Mouse (Mus musculus) gastrocnemius, postnatal 25 days (tissue): ENCODE data around the gene Pvalb. TPM values are rescaled to one million over a fixed set of nuclear protein-coding genes. Genes with fewer than 3 reads are reported as not detected.

ENCODE experiments used
- DNase-seq: peaks from one replicate; pipeline ENCODE4 v3.0.0; 2022
- total RNA-seq, 2 experiments: library from RNA; stranded (reverse); gene quantifications; 1 replicate in 1 of 2; 2 replicates in 1 of 2; pipeline ENCODE4 v1.2.3; 2021

Pvalb gene
- total RNA-seq, 2 experiments from 2014 or later, result 18,412 to 20,409 TPM

- DNase-seq, result peak; percentile 65
These were observed 10.9 kb downstream of the Pvalb start for GRCm38 (mm10) chr15:78195096-78195880.

DNA sequence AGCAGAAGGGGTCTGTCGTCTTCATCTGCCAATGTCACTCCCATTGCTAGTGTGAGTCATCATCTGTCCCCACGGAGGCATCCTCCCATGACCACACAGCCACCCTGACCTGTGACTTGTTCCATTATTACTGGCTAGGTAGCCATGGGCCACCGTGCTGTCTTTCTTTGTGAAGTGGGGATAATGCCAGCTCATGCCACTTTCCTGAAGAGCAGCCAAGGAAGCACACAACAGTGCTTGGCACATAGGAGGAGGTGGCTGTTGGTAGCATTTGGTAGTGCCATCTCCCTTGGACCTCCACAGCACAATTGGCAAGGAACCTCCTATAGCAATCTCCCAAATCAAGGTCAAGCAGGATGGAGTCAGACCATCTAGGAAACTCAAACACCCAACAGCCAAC lies 11.9 kb downstream of the Pvalb start:
- DNase-seq, result no peak

DNA sequence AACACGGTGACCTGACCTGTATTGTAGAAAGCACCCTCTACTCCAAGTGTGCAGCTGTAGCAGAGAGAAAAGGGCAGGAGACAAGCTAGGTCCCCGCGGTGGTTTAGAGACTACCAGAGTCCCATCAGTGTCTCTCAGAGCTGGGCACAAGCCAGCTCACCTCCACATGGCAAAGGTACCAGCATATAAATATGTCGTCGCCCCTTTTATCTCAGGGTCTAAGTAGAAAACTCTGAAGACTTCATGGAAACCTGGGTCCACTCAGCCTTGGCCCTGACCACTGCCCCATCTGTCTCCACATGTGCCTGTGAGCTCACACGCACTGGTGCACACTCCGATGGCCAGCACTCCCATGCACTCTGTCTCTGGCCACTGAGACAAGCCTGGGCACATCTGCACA lies 16.6 kb downstream of the Pvalb start:
- DNase-seq, result no peak

DNA sequence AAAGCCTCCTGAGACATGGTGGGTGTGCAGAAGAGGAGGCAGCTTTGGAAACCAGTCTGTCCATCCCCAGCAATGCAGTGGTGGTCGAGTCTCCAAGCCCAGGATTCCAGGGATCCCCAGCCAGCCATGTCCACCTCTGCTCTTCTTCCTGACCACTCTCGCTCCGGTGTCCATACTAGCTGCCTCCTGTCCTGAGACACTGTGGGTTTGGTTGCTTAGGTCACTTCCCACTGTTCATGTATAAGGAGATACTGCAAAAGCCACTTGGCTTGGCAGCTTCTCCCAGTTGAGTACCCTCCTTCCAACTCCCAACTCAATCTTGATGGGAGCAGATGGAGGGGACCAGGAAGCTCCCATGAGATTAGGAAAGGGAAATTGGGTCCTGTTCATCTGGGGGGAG lies 17.7 kb downstream of the Pvalb start:
- no peak for DNase-seq

DNA sequence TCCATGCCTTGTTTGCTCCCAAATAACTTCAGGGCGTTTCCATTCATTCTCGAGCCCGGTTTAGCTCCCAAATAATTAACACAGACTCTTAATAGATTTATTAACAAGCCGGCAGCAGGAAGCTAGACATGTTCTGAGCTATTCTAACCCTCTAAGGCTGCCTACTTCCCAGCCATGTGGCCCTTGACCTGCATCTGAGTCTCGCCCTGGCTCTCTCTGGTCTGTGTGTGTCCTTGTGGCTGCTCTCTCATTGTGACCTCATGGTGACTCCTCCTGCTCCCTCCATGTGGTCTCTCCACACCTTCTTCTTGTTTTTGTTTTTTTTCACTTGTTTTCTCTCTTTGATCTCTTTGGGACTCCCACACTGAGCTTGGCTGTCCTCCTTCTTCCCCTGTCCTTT lies 19.3 kb downstream of the Pvalb start:
- no peak for DNase-seq

GRCm38 (mm10) chr15:78185609-78186008 lies 20.6 kb downstream of the Pvalb start:
- DNase-seq, result no peak

DNA sequence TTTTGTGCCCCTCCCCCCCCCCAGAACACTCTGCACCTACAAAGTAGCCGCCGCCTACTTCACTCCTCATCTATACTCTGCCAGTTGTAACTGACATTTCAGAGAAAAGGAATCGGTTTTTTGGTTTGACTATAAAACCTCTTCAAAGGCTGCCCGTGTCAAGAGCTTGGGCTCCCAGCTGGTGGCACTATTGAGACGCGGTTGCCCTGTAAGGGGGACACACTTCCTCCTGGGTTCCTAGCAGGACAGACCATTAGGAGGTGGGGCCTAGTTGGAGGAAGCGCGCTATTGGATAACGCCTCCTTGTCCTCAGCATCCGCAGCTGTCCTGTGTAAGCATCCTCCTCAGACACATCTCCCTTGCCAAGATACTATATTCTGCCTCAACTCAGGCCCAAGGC lies 21.3 kb downstream of the Pvalb start:
- no peak for DNase-seq

GRCm38 (mm10) chr15:78181701-78182405 lies 24.3 kb downstream of the Pvalb start:
- DNase-seq, result no peak

- no peak for DNase-seq
These were observed 26.4 kb downstream of the Pvalb start for GRCm38 (mm10) chr15:78179775-78180174.

- DNase-seq, result peak; percentile 55
These were observed 27.8 kb downstream of the Pvalb start for GRCm38 (mm10) chr15:78178397-78178796.

- DNase-seq, result no peak
These were observed 28.9 kb downstream of the Pvalb start for GRCm38 (mm10) chr15:78177257-78177656.

DNA sequence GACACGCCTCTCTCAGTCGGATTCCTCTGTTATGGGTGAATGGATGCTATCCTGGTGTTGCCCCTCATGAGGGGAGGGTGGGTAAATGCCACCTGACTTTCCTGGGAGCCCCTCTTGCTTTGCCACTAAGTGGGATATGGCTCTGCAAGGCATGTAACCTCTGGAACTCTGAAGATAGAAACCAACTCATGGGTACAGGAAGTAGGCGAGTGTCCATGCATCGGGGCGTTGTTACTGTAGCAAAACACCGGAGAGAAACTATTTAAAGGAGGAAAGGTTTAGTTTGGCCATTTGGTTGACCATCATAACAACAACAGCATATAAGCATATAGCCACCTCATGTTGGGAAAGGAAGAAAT lies 31.3 kb downstream of the Pvalb start:
- no peak for DNase-seq

- peak; percentile 99 for DNase-seq
These were observed 32.0 kb downstream of the Pvalb start, which contains the start of gene Ift27 for GRCm38 (mm10) chr15:78173972-78174886. TSS of gene Ift27 (minus strand) at chr15:78174107.

GRCm38 (mm10) chr15:78172899-78173817 lies 33.0 kb downstream of the Pvalb start:
- no peak for DNase-seq

DNA sequence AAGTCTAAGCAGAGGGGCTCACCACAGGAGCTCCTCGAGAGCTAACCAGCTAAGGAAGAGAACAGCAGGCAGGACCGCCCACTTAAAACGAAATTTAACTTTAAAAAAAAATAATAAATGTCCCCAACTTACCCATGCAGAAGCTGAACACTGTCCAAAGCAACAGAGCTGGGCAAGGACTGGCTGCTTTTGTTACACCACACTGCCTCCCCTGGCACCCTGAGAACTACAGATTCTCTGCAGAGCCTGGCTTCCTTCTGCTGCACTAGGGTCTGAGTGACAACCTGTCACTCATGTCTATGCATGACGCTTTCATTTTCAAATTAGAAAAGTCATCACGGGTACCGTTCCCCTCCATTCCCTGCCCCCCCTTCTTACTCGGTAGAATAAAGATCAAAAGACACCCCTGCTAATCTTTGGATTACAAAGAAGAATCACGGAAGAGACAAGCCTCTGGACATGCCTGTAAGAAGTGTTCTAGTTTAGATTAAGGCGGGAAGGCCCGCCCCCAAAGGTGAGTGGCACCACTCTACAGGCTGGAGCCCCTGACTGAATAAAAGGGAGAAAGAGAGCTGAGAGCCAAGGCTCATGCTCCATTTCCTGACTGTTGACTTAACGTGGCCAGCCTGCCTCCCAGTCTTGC lies 33.8 kb downstream of the Pvalb start:
- DNase-seq, result no peak

GRCm38 (mm10) chr15:78171651-78172050 lies 34.5 kb downstream of the Pvalb start:
- no peak for DNase-seq

GRCm38 (mm10) chr15:78170708-78171107 lies 35.5 kb downstream of the Pvalb start:
- no peak for DNase-seq

DNA sequence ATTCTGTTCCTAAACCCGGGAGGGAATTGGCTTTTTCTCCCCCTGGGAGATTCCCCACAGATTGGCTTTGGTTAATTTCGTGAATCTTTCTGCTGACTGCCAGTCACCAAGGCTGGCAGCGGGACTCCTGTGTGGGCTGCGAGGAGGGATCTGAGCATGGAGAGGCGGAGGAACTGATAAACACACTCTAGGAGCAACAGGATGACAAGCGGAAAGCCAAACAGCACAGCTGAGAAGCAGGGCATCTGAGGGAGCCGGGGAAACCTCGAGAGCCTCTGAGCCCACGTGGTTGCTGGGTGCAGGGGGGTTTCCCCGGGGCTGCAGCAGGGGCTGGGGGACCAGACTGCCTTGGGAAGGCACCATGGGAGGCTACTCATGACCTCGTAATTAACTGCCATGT lies 36.6 kb downstream of the Pvalb start:
- DNase-seq, result no peak

DNA sequence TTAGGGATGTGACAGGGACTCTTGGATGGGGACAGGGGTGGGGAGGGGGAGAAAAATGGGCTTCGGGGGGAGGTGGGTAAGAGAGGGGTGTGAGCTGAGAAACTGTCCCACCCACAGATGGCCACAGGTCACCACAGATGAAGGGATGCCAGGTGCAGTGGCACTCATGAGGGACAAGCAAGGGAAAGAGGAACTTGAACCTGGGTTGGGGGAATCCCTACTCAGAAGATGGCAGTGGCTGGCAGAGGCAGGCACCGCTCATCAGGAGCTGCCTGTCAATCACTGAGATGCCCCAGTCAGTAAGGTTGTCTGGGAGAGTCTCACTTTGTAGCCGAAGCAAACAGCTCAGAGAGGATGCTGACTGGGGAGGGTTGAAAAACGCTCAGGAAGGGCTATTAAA lies 40.9 kb downstream of the Pvalb start:
- no peak for DNase-seq

- DNase-seq, result no peak
These were observed 41.7 kb downstream of the Pvalb start for GRCm38 (mm10) chr15:78164466-78164865.

DNA sequence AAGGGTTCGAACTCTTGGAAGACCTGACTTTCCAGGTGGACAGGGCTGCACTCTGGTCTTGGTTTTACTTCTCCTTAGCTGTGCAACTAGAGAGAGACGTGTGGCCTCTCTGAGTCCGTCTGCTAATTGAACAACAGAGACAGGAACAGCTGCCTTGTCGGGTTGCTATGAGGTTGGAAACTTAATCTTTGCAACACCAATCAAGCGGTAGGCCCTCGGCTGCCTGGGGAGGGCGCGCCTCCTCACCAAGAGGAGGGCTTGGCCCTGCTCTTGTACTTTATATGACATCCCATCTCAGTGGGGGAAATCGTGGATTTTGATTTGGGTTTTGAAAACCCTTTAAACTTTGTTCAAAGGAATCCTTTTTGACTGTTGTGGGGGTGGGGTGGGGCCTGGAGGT lies 44.3 kb downstream of the Pvalb start:
- DNase-seq, result no peak
